Mouse (Mus musculus) effector memory CD4-positive, alpha-beta T cell, adult 5 months (primary cell): ENCODE data around the gene Zdhhc12. TPM values are rescaled to one million over a fixed set of nuclear protein-coding genes. Genes with fewer than 3 reads are reported as not detected.

Source experiments
- polyA plus RNA-seq: library from polyadenylated mRNA; unstranded; fragments of 100-300 nt; shearing (Covaris generic); gene quantifications from one replicate; pipeline ENCODE4 v1.2.1, GENCODE M21; 2017

Gene Zdhhc12
- polyA plus RNA-seq, result 8.1 TPM

DNA sequence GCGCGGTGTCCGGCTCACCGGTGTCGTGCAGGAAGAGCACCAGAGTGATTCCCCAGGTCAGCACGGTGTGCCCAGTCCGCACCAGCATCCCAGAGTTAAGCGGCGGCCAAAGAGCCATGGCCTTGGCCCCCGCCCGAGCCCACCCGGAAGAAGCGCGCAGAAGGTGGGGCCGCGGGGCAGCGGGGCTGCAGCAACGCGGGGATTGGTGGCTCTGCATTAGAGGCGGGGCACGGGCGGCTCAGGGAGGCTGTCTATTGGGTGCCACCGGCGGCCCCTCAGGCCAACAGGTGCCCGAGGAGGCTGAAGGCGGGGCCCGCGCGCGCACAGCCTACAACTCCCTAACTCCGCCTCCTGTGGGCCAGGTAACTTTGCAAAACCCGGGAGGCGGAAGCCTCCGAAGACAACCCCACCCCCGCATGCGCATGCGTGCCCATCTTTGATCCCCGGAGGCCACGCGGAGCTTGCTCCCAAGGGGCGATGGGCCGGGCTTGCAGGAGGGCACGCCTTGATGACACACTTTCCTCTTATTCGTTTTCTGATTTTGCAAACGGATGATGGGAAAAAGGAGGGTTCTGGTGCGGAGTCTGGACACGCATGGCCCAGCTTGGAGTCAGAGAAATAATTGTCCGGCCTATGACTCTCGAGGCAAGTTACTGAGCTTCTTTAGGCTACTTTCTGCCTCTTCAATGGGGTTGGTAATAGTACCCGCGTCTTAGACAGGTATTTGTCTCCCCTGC, at the start of gene Zdhhc12:
TSS of gene Zdhhc12 (minus strand) at position 178 of the 737 bp plus-strand sequence.

GRCm38 (mm10) chr2:30133613-30134377, 40.3 kb upstream of the Zdhhc12 start, which contains the start of gene Tbc1d13:
Tbc1d13 (plus strand) TSS chr2:30133746.

GRCm38 (mm10) chr2:30124472-30125274, 31.2 kb upstream of the Zdhhc12 start, which contains the start of gene Zer1:
Zer1 (minus strand) TSS chr2:30124585.

GRCm38 (mm10) chr2:30077502-30078348, 15.7 kb downstream of the Zdhhc12 start, which contains the start of gene Pkn3:
Pkn3 (plus strand) TSS chr2:30077684.

DNA sequence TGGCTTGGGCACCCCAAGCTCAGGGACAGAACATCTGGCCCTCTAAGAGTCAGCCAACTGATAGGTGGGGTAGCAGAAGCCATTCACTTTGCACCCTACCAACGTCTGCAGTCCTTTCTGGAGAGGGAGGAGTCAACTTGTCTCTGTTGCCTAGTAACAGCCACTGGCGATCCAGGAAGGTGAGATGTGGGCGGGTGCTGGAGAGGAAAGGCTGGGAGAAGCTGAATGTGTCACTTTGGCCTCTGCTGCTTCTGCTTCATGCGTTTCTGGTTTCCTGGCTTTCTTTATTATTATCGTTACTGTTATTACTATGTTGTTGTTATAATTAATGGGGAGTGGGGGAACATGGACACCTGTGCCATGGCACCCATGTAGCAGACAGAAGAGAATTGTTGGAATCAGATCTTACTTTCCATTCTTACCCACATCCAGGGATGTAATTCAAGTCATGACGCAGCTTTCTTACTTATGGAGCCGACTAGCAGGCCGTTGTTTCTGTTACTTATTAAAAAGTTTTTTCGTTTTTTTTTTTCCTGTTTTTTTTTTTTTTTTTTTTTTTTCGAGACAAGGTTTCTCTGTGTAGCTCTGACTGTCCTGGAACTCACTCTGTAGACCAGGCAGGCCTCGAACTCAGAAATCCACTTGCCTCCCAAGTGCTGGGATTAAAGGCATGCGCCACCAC, 36.1 kb downstream of the Zdhhc12 start, which contains the start of gene Set:
TSS of gene Set (plus strand) at position 156 of the 682 bp plus-strand sequence.

GRCm38 (mm10) chr2:30048699-30049388, 44.6 kb downstream of the Zdhhc12 start, which contains the start of gene Wdr34:
Wdr34 (minus strand) TSS chr2:30048881.

Other genes starting within 250 kb of the Zdhhc12 start
- gene Cercam, start 224.5 kb downstream of the Zdhhc12 start, polyA plus RNA-seq, result 0.86 TPM
- 71.8 TPM for gene Odf2, start 204.4 kb downstream of the Zdhhc12 start, polyA plus RNA-seq
- 46.3 TPM for gene Gle1, start 158.2 kb downstream of the Zdhhc12 start, polyA plus RNA-seq
- 87.5 TPM for gene Sptan1, start 128.1 kb downstream of the Zdhhc12 start, polyA plus RNA-seq
- gene Wdr34, start 44.8 kb downstream of the Zdhhc12 start, polyA plus RNA-seq, result 2.3 TPM
- 282 TPM for gene Set, start 36.3 kb downstream of the Zdhhc12 start, polyA plus RNA-seq
- 1.7 TPM for gene Pkn3, start 16.0 kb downstream of the Zdhhc12 start, polyA plus RNA-seq
- 34.9 TPM for gene Zer1, start 30.9 kb upstream of the Zdhhc12 start, polyA plus RNA-seq
- 5.0 TPM for gene Tbc1d13, start 40.1 kb upstream of the Zdhhc12 start, polyA plus RNA-seq
- gene Endog, start 77.8 kb upstream of the Zdhhc12 start, polyA plus RNA-seq, result 19.4 TPM
- 25.6 TPM for gene Spout1, start 84.8 kb upstream of the Zdhhc12 start, polyA plus RNA-seq
- 5.6 TPM for gene Kyat1, start 112.2 kb upstream of the Zdhhc12 start, polyA plus RNA-seq
- gene Lrrc8a, start 144.1 kb upstream of the Zdhhc12 start, polyA plus RNA-seq, result 4.2 TPM
- 0.92 TPM for gene Gm28035, start 146.9 kb upstream of the Zdhhc12 start, polyA plus RNA-seq
- 1.6 TPM for gene Phyhd1, start 172.6 kb upstream of the Zdhhc12 start, polyA plus RNA-seq
- not detected for gene Gm28038, start 187.4 kb upstream of the Zdhhc12 start, polyA plus RNA-seq
- 9.0 TPM for gene Dolk, start 192.7 kb upstream of the Zdhhc12 start, polyA plus RNA-seq
- gene Nup188, start 192.7 kb upstream of the Zdhhc12 start, polyA plus RNA-seq, result 20.7 TPM